Mouse (Mus musculus) stomach, embryonic 16.5 days (tissue): Measurements from ENCODE around the gene Tube1. TPM values are rescaled to one million over a fixed set of nuclear protein-coding genes. Genes with fewer than 3 reads are reported as not detected.

Source experiments
- ATAC-seq: fragments of 200-750 bp; cut with Nextera tagmentation; 2 replicates; pipeline ENCODE4 v1.8.0; 2017; ENCODE audit warnings: moderate number of reproducible peaks, moderate TSS enrichment; ENCODE audit not compliant: insufficient read depth, low FRiP score
- H3K27ac ChIP-seq: fragments of 300-500 bp; sonication (generic); 2 replicates; pipeline ENCODE4 v1.5.1; 2014; ENCODE audit warnings: low read length
- H3K27me3 ChIP-seq: fragments of 300-500 bp; sonication (generic); 2 replicates; pipeline ENCODE4 v1.6.1; 2014; ENCODE audit warnings: low read length, control low read depth, mixed read lengths; ENCODE audit not compliant: control insufficient read depth, insufficient read depth
- H3K36me3 ChIP-seq: fragments of 300-500 bp; sonication (generic); 2 replicates; pipeline ENCODE4 v1.6.1; 2014; ENCODE audit warnings: low read length; ENCODE audit not compliant: control insufficient read depth, insufficient read depth
- H3K4me1 ChIP-seq: fragments of 300-500 bp; sonication (generic); 2 replicates; pipeline ENCODE4 v1.6.1; 2014; ENCODE audit warnings: low read length, control low read depth, mixed read lengths; ENCODE audit not compliant: control insufficient read depth, insufficient read depth
- H3K4me2 ChIP-seq: fragments of 300-500 bp; sonication (generic); 2 replicates; pipeline ENCODE4 v1.6.1; 2014; ENCODE audit warnings: low read depth, low read length, mixed read lengths
- H3K4me3 ChIP-seq: fragments of 300-500 bp; sonication (generic); replicated peaks from 2 replicates; pipeline ENCODE4 v1.5.1; 2014; ENCODE audit warnings: mild to moderate bottlenecking, low read length
- H3K9ac ChIP-seq: fragments of 300-500 bp; sonication (generic); 2 replicates; pipeline ENCODE4 v1.6.1; 2014; ENCODE audit warnings: low read length
- H3K9me3 ChIP-seq: fragments of 300-500 bp; sonication (generic); replicated peaks from 2 replicates; pipeline ENCODE4 v1.6.1; 2016; ENCODE audit warnings: low read length, control low read depth; ENCODE audit not compliant: control insufficient read depth
- WGBS: fragments of 180-500 bp; shearing (Covaris S2); extraction: QIAGEN DNeasy Blood & Tissue Kit; methylation state at CpG from one replicate; pipeline ENCODE4 v1.1.7; 2014; 5-methylcytosine and 5-hydroxymethylcytosine counted together
- polyA plus RNA-seq: library from polyadenylated mRNA; unstranded; fragments of >200 nt; fragmentation: Nextera tagmentation; extraction: Ambion mirVana; gene quantifications from 2 replicates; pipeline ENCODE4 v1.2.1, GENCODE M21; 2015

Gene Tube1
- polyA plus RNA-seq, 1 experiment from 2014 or later = 17.6 TPM

DNA sequence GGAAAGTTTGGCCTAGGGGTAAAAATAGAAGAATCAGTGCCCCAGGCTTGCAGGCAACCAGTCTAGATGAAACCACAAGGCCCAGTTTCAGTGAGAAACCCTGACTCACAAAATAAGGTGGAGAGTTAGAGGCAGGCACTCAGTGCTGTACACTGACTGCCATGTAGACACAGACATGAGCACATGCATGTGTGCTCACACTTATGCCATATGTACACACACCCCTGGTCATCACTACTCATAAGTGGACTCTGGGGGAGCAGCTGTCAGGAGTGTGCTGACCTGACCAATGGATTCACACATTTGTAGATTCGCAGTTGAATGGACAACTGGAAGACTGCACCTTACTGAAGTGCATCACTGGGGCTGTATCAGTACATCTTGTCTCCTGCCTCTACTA lies 27.6 kb downstream of the Tube1 start:
- Histone ChIP-seq H3K27me3 (no peaks in the 10 kb centered on the region), H3K9ac (no peak overlapping the region), H3K36me3 (no peaks in the 10 kb centered on the region), H3K27ac (no peak overlapping the region), H3K9me3 (no peaks in the 10 kb centered on the region), H3K4me3 (no peak overlapping the region), H3K4me1 (0 out of 2 replicates have a peak, but pooled peaks cover 10% of the 10 kb centered on the region), H3K4me2 (no peak overlapping the region)
- ATAC-seq = no peak
- 87% methylated on average over 1 of the region's 1 CpGs for WGBS

- no peaks in the 10 kb centered on the region for H3K27me3 ChIP-seq
- H3K27ac ChIP-seq = no peak overlapping the region
- H3K4me3 ChIP-seq = peak overlapping the region; percentile 2; the same call in 1 of the 2 replicates
- H3K4me1 ChIP-seq = 0 out of 2 replicates have a peak, but pooled peaks cover 10% of the 10 kb centered on the region
- no peaks in the 10 kb centered on the region for H3K9me3 ChIP-seq
- no peak for ATAC-seq
- WGBS = 18% methylated on average over 18 of the region's 18 CpGs
- peak overlapping the region; percentile 39 for H3K4me2 ChIP-seq
- H3K9ac ChIP-seq = no peak overlapping the region; the same call in 1 of the 2 replicates
- H3K36me3 ChIP-seq = no peaks in the 10 kb centered on the region
Measured at GRCm38 (mm10) chr10:39162666-39163484, 29.1 kb downstream of the Tube1 start.

DNA sequence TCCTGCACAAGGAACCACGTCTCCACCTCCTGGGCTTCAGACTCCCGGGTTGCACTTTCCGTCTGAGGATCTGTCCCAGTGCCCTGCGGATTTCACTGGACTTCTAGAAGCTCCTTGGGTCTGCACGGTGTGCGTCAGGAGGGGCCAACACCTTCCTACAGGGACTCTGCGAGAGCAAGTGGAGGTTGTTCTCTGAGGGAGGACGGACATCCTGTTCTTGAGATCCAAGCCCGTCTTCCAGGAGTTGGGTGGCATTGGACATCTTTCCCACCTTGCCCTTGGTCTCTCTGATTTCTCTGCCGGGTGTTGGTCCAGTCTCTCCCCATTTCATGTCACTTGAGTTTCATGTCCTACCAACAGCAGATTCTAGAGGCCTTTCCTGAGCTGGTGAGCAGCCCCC lies 29.9 kb downstream of the Tube1 start, which contains the start of gene Ccn6:
Gene Ccn6, minus strand, starts transcription at position 101 of the 400 bp plus-strand sequence.
- H3K9ac ChIP-seq = no peak within 1 kb of the TSS; the same call in 1 of the 2 replicates
- no peak within 1 kb of the TSS for H3K27ac ChIP-seq
- H3K4me2 ChIP-seq = peak within 1 kb of the TSS; percentile 39
- peak within 1 kb of the TSS; percentile 2; the same call in 1 of the 2 replicates for H3K4me3 ChIP-seq
- 82% methylated on average over 10 of the region's 10 CpGs for WGBS
- 0 out of 2 replicates have a peak, but pooled peaks cover 10% of the 10 kb centered on the region for H3K4me1 ChIP-seq
- no peak for ATAC-seq
- no peaks in the 10 kb centered on the region for H3K27me3 ChIP-seq
- H3K36me3 ChIP-seq = no peaks in the 10 kb centered on the region
- H3K9me3 ChIP-seq = no peaks in the 10 kb centered on the region

DNA sequence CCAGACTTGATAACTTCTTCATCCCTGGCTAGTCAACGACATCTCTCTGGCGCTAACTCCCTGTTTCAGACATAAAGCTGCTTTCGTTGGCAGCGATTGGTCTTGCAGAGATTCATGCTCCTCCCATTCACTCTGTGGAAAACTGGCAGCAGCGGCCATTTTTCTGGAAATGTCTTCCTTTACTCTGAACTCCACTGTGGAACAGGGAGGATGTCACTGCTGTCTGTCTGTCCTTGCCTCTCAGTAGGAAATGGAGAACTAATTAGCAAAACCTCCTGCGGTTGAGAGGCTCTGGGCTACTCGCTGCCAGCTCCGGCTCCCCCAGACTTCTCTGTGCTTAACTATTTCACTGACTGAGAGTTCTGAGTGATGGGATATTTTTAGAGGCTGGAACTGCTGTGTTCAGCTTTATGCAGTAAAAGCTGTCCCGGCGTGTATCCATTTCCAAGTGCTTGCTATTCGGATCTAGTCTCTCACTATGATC lies 31.9 kb downstream of the Tube1 start:
- Histone ChIP-seq H3K9me3 (no peaks in the 10 kb centered on the region), H3K36me3 (no peaks in the 10 kb centered on the region), H3K4me1 (0 out of 2 replicates have a peak, but pooled peaks cover 12% of the 10 kb centered on the region), H3K4me3 (peak overlapping the region; percentile 11), H3K27me3 (no peaks in the 10 kb centered on the region), H3K4me2 (peak overlapping the region; percentile 12; the same call in 1 of the 2 replicates), H3K27ac (peak overlapping the region; percentile 59), H3K9ac (0 out of 2 replicates have a peak overlapping the region, but pooled peaks have one; percentile 48)
- WGBS = 26% methylated on average over 11 of the region's 11 CpGs
- ATAC-seq = no peak

DNA sequence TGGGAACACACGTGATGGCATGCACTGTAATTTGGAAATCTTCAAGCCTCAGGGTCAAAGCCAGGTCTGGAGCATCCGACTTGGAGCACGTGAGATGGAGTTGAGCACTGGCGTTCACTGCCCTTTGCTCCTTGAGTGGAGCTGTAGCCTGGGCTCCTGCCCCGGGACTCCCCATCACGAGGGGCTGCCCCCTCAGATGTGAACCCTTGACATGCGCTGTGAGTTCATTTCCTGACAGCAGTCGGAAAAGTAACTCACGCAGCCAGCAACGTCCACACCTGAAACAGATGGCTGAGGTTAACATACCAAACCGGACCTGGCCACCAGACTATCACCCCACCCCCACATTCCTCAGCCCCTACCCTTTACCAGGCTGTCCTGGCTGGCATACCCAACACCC lies 33.8 kb downstream of the Tube1 start:
- H3K4me1 ChIP-seq = 0 out of 2 replicates have a peak, but pooled peaks cover 14% of the 10 kb centered on the region
- ATAC-seq = no peak
- H3K27me3 ChIP-seq = no peaks in the 10 kb centered on the region
- H3K27ac ChIP-seq = no peak overlapping the region
- no peak overlapping the region for H3K9ac ChIP-seq
- no peak overlapping the region for H3K4me2 ChIP-seq
- 72% methylated on average over 11 of the region's 11 CpGs for WGBS
- H3K4me3 ChIP-seq = no peak overlapping the region
- H3K36me3 ChIP-seq = no peaks in the 10 kb centered on the region
- no peaks in the 10 kb centered on the region for H3K9me3 ChIP-seq

- WGBS = 57% methylated on average over 9 of the region's 9 CpGs
- Histone ChIP-seq H3K9ac (no peak overlapping the region), H3K9me3 (no peaks in the 10 kb centered on the region), H3K36me3 (no peaks in the 10 kb centered on the region), H3K4me2 (no peak overlapping the region), H3K27ac (no peak overlapping the region), H3K4me3 (no peak overlapping the region), H3K4me1 (0 out of 2 replicates have a peak, but pooled peaks cover 6% of the 10 kb centered on the region), H3K27me3 (no peaks in the 10 kb centered on the region)
- no peak for ATAC-seq
Measured at GRCm38 (mm10) chr10:39169642-39170041, 35.9 kb downstream of the Tube1 start.

GRCm38 (mm10) chr10:39170181-39170580 lies 36.4 kb downstream of the Tube1 start:
- Histone ChIP-seq H3K4me2 (peak overlapping the region; percentile 26; the same call in 1 of the 2 replicates), H3K27ac (no peak overlapping the region), H3K9ac (no peak overlapping the region), H3K36me3 (no peaks in the 10 kb centered on the region), H3K4me1 (0 out of 2 replicates have a peak, but pooled peaks cover 6% of the 10 kb centered on the region), H3K9me3 (no peaks in the 10 kb centered on the region), H3K27me3 (no peaks in the 10 kb centered on the region), H3K4me3 (no peak overlapping the region)
- 12% methylated on average over 8 of the region's 8 CpGs for WGBS
- ATAC-seq = no peak

GRCm38 (mm10) chr10:39170706-39171105 lies 36.9 kb downstream of the Tube1 start:
- H3K4me3 ChIP-seq = peak overlapping the region; percentile 58; the same call in 1 of the 2 replicates
- H3K9ac ChIP-seq = 0 out of 2 replicates have a peak overlapping the region, but pooled peaks have one; percentile 16
- 9% methylated on average over 6 of the region's 6 CpGs for WGBS

DNA sequence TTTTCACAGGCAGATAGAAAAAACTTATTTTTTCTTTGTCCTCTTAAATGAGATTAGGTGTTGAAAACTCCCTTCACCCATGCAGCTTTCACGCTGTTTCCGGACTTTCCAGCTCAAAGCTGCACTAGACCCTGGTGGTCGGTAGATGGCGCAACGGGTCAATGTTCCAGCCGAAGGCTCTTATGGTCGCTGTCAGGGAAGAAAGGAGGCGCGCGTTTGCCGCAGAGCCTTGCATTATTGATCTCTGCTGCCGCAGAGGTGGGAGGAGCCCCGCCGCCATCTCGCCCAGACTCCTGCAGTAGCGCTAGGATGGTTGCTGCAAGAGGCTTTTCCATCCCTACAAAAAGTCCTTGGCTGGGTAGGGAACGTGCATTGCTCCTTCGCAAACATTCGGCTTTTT lies 37.4 kb downstream of the Tube1 start:
- Histone ChIP-seq H3K4me2 (peak overlapping the region; percentile 83), H3K9ac (peak overlapping the region; percentile 61), H3K27me3 (no peaks in the 10 kb centered on the region), H3K27ac (peak overlapping the region; percentile 90), H3K9me3 (no peaks in the 10 kb centered on the region), H3K36me3 (no peaks in the 10 kb centered on the region), H3K4me3 (peak overlapping the region; percentile 58), H3K4me1 (0 out of 2 replicates have a peak, but pooled peaks cover 6% of the 10 kb centered on the region)
- under 1% methylated on average over 19 of the region's 19 CpGs for WGBS
- peak; percentile 88 for ATAC-seq

More at GRCm38 (mm10) chr10:39170706-39171105, 36.9 kb downstream of the Tube1 start:
- no peak overlapping the region for H3K27ac ChIP-seq
- H3K36me3 ChIP-seq = no peaks in the 10 kb centered on the region
- no peak for ATAC-seq
- no peaks in the 10 kb centered on the region for H3K27me3 ChIP-seq
- peak overlapping the region; percentile 83 for H3K4me2 ChIP-seq
- no peaks in the 10 kb centered on the region for H3K9me3 ChIP-seq
- H3K4me1 ChIP-seq = 0 out of 2 replicates have a peak, but pooled peaks cover 6% of the 10 kb centered on the region
